Mouse (Mus musculus): ENCODE measurements around the gene Csrp3. TPM values are rescaled to one million over a fixed set of nuclear protein-coding genes. Genes with fewer than 3 reads are reported as not detected.

Gene Csrp3
- polyA plus RNA-seq (2015; fragmentation: Nextera tagmentation; extraction: Ambion mirVana), result not detected in 2 replicates

DNA sequence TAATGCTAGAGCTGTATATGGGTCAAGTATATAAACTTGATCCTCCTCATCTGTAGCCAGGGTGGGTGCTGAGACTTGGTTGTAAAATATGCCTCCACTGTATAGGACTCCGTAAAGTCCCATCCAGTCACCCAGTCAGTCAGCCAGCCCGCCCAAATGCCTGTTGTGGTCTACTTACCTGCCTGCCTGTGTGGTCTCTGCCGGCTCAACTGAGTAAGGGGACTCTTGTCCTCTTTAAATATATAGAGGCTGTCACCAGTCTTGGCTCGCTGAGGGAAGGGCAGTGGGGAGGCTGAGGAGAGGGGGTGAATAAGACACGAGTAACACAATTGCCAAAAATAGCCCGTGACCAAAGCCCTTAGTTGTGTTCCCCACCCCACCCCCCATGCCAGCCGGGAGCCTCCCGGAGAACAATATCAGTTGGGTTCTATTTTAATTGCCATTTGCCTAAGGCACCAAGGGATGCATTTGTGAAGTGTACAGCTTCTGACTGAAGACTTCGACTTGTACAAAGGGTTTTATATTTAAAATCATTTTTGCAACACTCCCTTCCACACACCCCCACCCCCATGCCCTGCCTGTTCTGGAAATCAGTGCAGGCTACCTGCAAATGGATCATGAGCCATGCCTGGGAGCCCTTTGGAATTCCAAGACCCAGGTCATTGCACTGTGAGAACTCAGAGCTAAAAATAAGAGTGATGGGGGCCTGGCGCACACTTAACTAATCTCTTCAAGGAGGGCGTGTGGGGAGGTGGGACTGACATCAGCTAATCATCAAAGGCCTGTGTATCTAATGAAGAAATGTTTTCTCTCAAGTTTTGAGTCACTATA lies at the start of gene Csrp3:
TSS of gene Csrp3 (minus strand) at position 214 of the 831 bp plus-strand sequence.
- TF ChIP-seq CTCF (IDR thresholded peaks at IDR 0.05; ENCODE audit: low read depth), result no peak
- no peak within 1 kb of the TSS for H3K9ac ChIP-seq (ENCODE audit: low read depth, low read length)
- no peak for ATAC-seq (replicated peaks; ENCODE audit: low FRiP score, low read depth)
- no peaks in the 10 kb centered on the region for H3K4me1 ChIP-seq (replicated peaks; ENCODE audit: insufficient read depth, low read length)
- no peaks in the 10 kb centered on the region for H3K27me3 ChIP-seq (ENCODE audit: insufficient read depth, low read length)
- no peak within 1 kb of the TSS for H3K4me2 ChIP-seq (ENCODE audit: low read length)
- no peaks in the 10 kb centered on the region for H3K9me3 ChIP-seq (replicated peaks; ENCODE audit: low read length)
- no peak within 1 kb of the TSS for H3K4me3 ChIP-seq (replicated peaks; ENCODE audit: low read depth, low read length)
- H3K27ac ChIP-seq, result no peak within 1 kb of the TSS
- DNase-seq (ENCODE audit: low spot score), result no peak
- 59% methylated on average over 11 of the region's 11 CpGs for WGBS
- no peaks in the 10 kb centered on the region for H3K36me3 ChIP-seq (ENCODE audit: insufficient read depth, low read length)

DNA sequence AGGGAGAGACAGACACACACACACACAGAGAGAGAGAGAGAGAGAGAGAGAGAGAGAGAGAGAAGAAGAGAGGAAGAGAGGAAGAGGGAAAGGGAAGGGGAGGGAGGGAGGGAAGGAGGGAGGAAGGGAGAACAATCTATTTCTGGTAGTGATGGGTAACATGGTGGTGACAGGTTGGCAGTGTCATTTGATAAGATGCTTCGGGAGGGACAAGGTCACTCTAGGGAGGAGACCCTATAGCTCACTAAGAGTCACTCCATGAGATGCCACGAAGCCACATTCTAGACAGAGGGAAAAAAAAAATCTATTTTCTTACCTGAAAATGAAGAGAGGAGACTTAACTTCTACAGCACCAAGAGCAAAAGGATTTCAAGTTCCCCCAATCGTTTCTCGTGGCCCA lies 48.2 kb upstream of the Csrp3 start:
- DNase-seq (ENCODE audit: low spot score), result no peak
- no peak for ATAC-seq (replicated peaks; ENCODE audit: low FRiP score, low read depth)
- no peak overlapping the region for H3K9ac ChIP-seq (ENCODE audit: low read depth, low read length)
- H3K4me3 ChIP-seq (replicated peaks; ENCODE audit: low read depth, low read length), result no peak overlapping the region
- H3K4me2 ChIP-seq (ENCODE audit: low read length), result no peak overlapping the region
- H3K27me3 ChIP-seq (ENCODE audit: insufficient read depth, low read length), result peaks cover 4% of the 10 kb centered on the region; the same call in 1 of the 2 replicates
- H3K9me3 ChIP-seq (replicated peaks; ENCODE audit: low read length), result no peaks in the 10 kb centered on the region
- no peaks in the 10 kb centered on the region for H3K36me3 ChIP-seq (ENCODE audit: insufficient read depth, low read length)
- 68% methylated on average over 4 of the region's 4 CpGs for WGBS
- TF ChIP-seq CTCF (IDR thresholded peaks at IDR 0.05; ENCODE audit: low read depth), result no peak
- no peak overlapping the region for H3K27ac ChIP-seq
- peaks cover 10% of the 10 kb centered on the region for H3K4me1 ChIP-seq (replicated peaks; ENCODE audit: insufficient read depth, low read length)

DNA sequence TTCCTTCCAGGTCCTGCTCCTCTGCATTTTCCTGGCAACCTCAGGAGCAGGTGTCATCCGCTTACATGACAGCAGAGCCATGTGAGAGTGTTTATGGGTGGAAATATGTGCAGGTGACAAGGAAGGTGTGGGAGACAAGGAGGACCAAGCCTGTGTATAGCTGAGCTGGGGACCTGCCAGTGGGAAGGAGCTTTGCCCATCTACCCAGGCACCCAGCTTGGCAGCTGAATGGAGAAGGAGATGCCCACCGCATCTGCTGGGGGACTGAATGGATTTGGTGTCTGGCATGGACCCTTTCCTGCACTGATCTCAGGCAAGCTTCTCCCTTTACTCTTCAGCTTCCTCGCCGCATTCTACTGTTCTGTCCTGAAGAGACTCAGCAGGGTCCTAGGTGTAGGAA lies 47.6 kb upstream of the Csrp3 start:
- TF ChIP-seq CTCF (IDR thresholded peaks at IDR 0.05; ENCODE audit: low read depth), result no peak
- 80% methylated on average over 4 of the region's 4 CpGs for WGBS
- Histone ChIP-seq H3K9ac (ENCODE audit: low read depth, low read length) (no peak overlapping the region), H3K9me3 (replicated peaks; ENCODE audit: low read length) (no peaks in the 10 kb centered on the region), H3K4me3 (replicated peaks; ENCODE audit: low read depth, low read length) (no peak overlapping the region), H3K27me3 (ENCODE audit: insufficient read depth, low read length) (peaks cover 4% of the 10 kb centered on the region; the same call in 1 of the 2 replicates), H3K27ac (no peak overlapping the region), H3K4me1 (replicated peaks; ENCODE audit: insufficient read depth, low read length) (peaks cover 10% of the 10 kb centered on the region), H3K36me3 (ENCODE audit: insufficient read depth, low read length) (no peaks in the 10 kb centered on the region), H3K4me2 (ENCODE audit: low read length) (no peak overlapping the region)
- DNase-seq (ENCODE audit: low spot score) (no peak), ATAC-seq (replicated peaks; ENCODE audit: low FRiP score, low read depth) (no peak)

DNA sequence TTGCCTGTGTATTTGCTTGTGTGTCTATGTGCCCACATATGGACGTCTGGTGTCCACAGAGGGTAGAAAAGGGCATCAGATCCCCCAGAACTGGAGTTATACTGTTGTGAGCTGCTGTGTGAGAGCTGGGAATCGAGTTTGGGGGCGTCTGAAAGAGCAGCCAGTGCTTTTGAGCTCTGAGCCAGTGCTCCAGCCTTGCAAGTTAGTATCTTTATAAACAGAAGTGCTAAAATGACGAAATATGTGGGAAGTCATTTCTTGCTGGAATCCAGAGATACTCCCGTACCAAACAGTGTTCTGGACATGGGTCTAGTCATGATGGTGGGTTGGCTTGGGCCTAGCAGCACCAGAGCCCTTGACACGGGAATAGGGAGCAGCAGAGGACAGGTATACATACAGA lies 46.9 kb upstream of the Csrp3 start:
- TF ChIP-seq CTCF (IDR thresholded peaks at IDR 0.05; ENCODE audit: low read depth), result no peak
- no peak overlapping the region for H3K9ac ChIP-seq (ENCODE audit: low read depth, low read length)
- DNase-seq (ENCODE audit: low spot score) (no peak), ATAC-seq (replicated peaks; ENCODE audit: low FRiP score, low read depth) (no peak)
- H3K36me3 ChIP-seq (ENCODE audit: insufficient read depth, low read length), result no peaks in the 10 kb centered on the region
- 83% methylated on average over 6 of the region's 6 CpGs for WGBS
- no peak overlapping the region for H3K4me2 ChIP-seq (ENCODE audit: low read length)
- H3K4me1 ChIP-seq (replicated peaks; ENCODE audit: insufficient read depth, low read length), result peaks cover 10% of the 10 kb centered on the region
- H3K9me3 ChIP-seq (replicated peaks; ENCODE audit: low read length), result no peaks in the 10 kb centered on the region
- peaks cover 4% of the 10 kb centered on the region; the same call in 1 of the 2 replicates for H3K27me3 ChIP-seq (ENCODE audit: insufficient read depth, low read length)
- H3K27ac ChIP-seq, result no peak overlapping the region
- no peak overlapping the region for H3K4me3 ChIP-seq (replicated peaks; ENCODE audit: low read depth, low read length)

DNA sequence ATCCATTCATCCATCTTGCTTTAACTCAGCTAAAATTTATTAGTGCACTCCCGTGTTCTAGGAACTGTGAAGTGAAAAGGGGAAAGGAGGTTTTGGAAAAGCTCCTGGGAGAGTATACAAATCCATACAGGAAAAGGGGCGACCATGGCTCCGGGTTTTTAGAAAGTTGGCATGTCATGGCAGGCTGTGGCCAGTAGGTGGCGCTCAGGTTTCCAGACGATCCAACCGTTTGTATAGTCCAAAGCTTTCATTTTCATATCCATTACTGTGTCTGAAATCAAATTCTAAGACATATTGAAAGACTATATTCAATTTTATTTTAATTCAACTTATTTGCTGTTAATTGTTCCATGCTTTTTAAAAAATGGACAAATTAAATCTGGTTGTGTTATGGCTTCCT lies 46.3 kb upstream of the Csrp3 start:
- no peak overlapping the region for H3K4me2 ChIP-seq (ENCODE audit: low read length)
- no peak overlapping the region for H3K9ac ChIP-seq (ENCODE audit: low read depth, low read length)
- H3K36me3 ChIP-seq (ENCODE audit: insufficient read depth, low read length), result no peaks in the 10 kb centered on the region
- TF ChIP-seq CTCF (IDR thresholded peaks at IDR 0.05; ENCODE audit: low read depth), result peak; percentile 93
- ATAC-seq (replicated peaks; ENCODE audit: low FRiP score, low read depth) (no peak), DNase-seq (ENCODE audit: low spot score) (peak; percentile 78)
- WGBS, result under 1% methylated on average over 6 of the region's 6 CpGs
- H3K9me3 ChIP-seq (replicated peaks; ENCODE audit: low read length), result no peaks in the 10 kb centered on the region
- peaks cover 4% of the 10 kb centered on the region; the same call in 1 of the 2 replicates for H3K27me3 ChIP-seq (ENCODE audit: insufficient read depth, low read length)
- no peak overlapping the region for H3K4me3 ChIP-seq (replicated peaks; ENCODE audit: low read depth, low read length)
- no peak overlapping the region for H3K27ac ChIP-seq
- peaks cover 10% of the 10 kb centered on the region for H3K4me1 ChIP-seq (replicated peaks; ENCODE audit: insufficient read depth, low read length)

DNA sequence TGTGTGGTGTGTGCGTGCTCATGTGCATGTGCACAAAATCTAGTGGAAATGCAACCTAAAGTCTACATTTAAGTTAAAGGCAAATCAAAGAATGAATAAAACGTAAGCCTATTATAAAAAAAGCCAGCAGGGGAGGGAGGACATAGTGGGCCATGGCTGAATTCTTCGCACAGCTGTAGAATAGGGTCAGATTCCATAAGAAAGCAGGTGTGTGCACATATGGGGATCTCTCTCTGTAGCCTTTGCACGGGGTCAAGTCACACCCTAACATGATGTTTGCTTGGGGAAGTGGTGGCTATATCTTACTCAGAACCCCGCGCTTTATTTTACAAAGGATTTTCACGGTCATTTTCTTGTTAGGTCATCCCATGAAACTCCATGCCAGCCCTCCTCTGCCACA lies 45.3 kb upstream of the Csrp3 start:
- peaks cover 4% of the 10 kb centered on the region; the same call in 1 of the 2 replicates for H3K27me3 ChIP-seq (ENCODE audit: insufficient read depth, low read length)
- DNase-seq (ENCODE audit: low spot score) (no peak), ATAC-seq (replicated peaks; ENCODE audit: low FRiP score, low read depth) (no peak)
- H3K9ac ChIP-seq (ENCODE audit: low read depth, low read length), result no peak overlapping the region
- H3K4me3 ChIP-seq (replicated peaks; ENCODE audit: low read depth, low read length), result no peak overlapping the region
- no peaks in the 10 kb centered on the region for H3K36me3 ChIP-seq (ENCODE audit: insufficient read depth, low read length)
- no peaks in the 10 kb centered on the region for H3K9me3 ChIP-seq (replicated peaks; ENCODE audit: low read length)
- 84% methylated on average over 7 of the region's 7 CpGs for WGBS
- H3K27ac ChIP-seq, result no peak overlapping the region
- no peak for TF ChIP-seq CTCF (IDR thresholded peaks at IDR 0.05; ENCODE audit: low read depth)
- H3K4me1 ChIP-seq (replicated peaks; ENCODE audit: insufficient read depth, low read length), result peaks cover 12% of the 10 kb centered on the region
- H3K4me2 ChIP-seq (ENCODE audit: low read length), result no peak overlapping the region

All from kidney, postnatal 0 days (tissue).